Comparison of ENCODE assay signal across 9 mouse cellular contexts in genomic region chr10:93291843-93292242, GRCm38 (mm10). TPM values are rescaled to one million over a fixed set of nuclear protein-coding genes. Genes with fewer than 3 reads are reported as not detected.
DNase-seq lines count a peak whose midpoint lies in the region; ATAC-seq and TF ChIP-seq lines count a peak whose summit lies in the region.
"Had no signal": no experiment of that assay in that cellular context is flagged by ENCODE, and none has a peak within 500 bp of the region (broad histone marks: within the 10 kb centered on the region; RNA-seq: fewer than 3 reads in every experiment).

No protein-coding gene starts in this region.

- ATAC-seq in kidney, embryonic 14.5 days (ENCODE audit: low FRiP score, low TSS enrichment): no peak
- 0 out of 2 replicates have a peak, but pooled peaks have one; percentile 4 for ATAC-seq in midbrain, embryonic 15.5 days (replicated peaks)

- H3K9me3 ChIP-seq in kidney, embryonic 14.5 days (ENCODE audit: control insufficient read depth, low read length): no peaks in the 10 kb centered on the region
- H3K9me3 ChIP-seq in midbrain, embryonic 15.5 days: no peaks in the 10 kb centered on the region
- H3K9me3 ChIP-seq: stomach, embryonic 15.5 days had no signal

- peak; percentile 69; the same call in 1 of the 2 replicates for TF ChIP-seq CTCF in spleen, adult 2 months (IDR thresholded peaks at IDR 0.05; ENCODE audit: extremely low read depth, insufficient read depth, insufficient read length, insufficient replicate concordance)

- WGBS in kidney, embryonic 14.5 days: 7% methylated on average over 6 of the region's 6 CpGs
- WGBS in midbrain, embryonic 15.5 days: 3% methylated on average over 6 of the region's 6 CpGs
- WGBS in spleen, adult 2 months: 38% methylated on average over 6 of the region's 6 CpGs

- peak; percentile 76 for DNase-seq in kidney, adult 11 months
- DNase-seq in c-Kit-positive CD71-positive TER-119-positive erythroid progenitor cells, embryonic 14.5 days (ENCODE audit: low spot score): peak; percentile 66
- DNase-seq in forelimb bud, embryonic 11.5 days (ENCODE audit: low read depth, low spot score): peak; percentile 86
- DNase-seq in heart, postnatal 4 days: peak; percentile 92
- DNase-seq in layer of hippocampus, postnatal 25 days (ENCODE audit: extremely low spot score in 1 of 2, low spot score in 1 of 2): peak; percentile 67 to 91
- peak in 1 of 2 experiments; percentile 70 for DNase-seq in spleen, adult 2 months (ENCODE audit: low read depth in 1 of 2, low spot score in 2 of 2)

- no peak overlapping the region for H3K4me3 ChIP-seq in kidney, embryonic 14.5 days (ENCODE audit: low read length)
- no peak overlapping the region for H3K4me3 ChIP-seq in midbrain, embryonic 15.5 days
- no peak overlapping the region for H3K4me3 ChIP-seq in spleen, adult 2 months (ENCODE audit: extremely low read depth, insufficient read depth, insufficient read length)
- H3K4me3 ChIP-seq: stomach, embryonic 15.5 days had no signal

- no peak overlapping the region for H3K9ac ChIP-seq in kidney, embryonic 14.5 days (ENCODE audit: low read depth, low read length)
- H3K9ac ChIP-seq in midbrain, embryonic 15.5 days: no peak overlapping the region
- H3K9ac ChIP-seq: stomach, embryonic 15.5 days had no signal

- H3K4me2 ChIP-seq in kidney, embryonic 14.5 days (replicated peaks; ENCODE audit: low read depth, low read length): no peak overlapping the region
- H3K4me2 ChIP-seq in midbrain, embryonic 15.5 days: no peak overlapping the region
- H3K4me2 ChIP-seq: stomach, embryonic 15.5 days had no signal

- TF ChIP-seq POLR2A in spleen, adult 2 months (IDR thresholded peaks at IDR 0.05; ENCODE audit: low read depth, low read length): no peak

- H3K27ac ChIP-seq in kidney, embryonic 14.5 days (ENCODE audit: low read depth, low read length): no peak overlapping the region; the same call in 1 of the 2 replicates
- H3K27ac ChIP-seq in midbrain, embryonic 15.5 days: no peak overlapping the region
- H3K27ac ChIP-seq in spleen, adult 2 months (ENCODE audit: insufficient read depth, low read length): no peak overlapping the region
- H3K27ac ChIP-seq: stomach, embryonic 15.5 days had no signal

- no peaks in the 10 kb centered on the region for H3K27me3 ChIP-seq in kidney, embryonic 14.5 days (ENCODE audit: control insufficient read depth, insufficient read depth, low read length)
- no peaks in the 10 kb centered on the region for H3K27me3 ChIP-seq in midbrain, embryonic 15.5 days (replicated peaks)
- no peaks in the 10 kb centered on the region for H3K27me3 ChIP-seq in spleen, adult 2 months (ENCODE audit: control insufficient read depth, insufficient read depth, low read length)
- H3K27me3 ChIP-seq: stomach, embryonic 15.5 days had no signal

- no peaks in the 10 kb centered on the region; the same call in 1 of the 2 replicates for H3K36me3 ChIP-seq in kidney, embryonic 14.5 days (ENCODE audit: control insufficient read depth, insufficient read depth, low read length)
- H3K36me3 ChIP-seq in midbrain, embryonic 15.5 days (replicated peaks): no peaks in the 10 kb centered on the region
- H3K36me3 ChIP-seq in spleen, adult 2 months (ENCODE audit: control insufficient read depth, insufficient read depth, low read length): no peaks in the 10 kb centered on the region
- H3K36me3 ChIP-seq: stomach, embryonic 15.5 days had no signal

- peaks cover 31% of the 10 kb centered on the region for H3K4me1 ChIP-seq in kidney, embryonic 14.5 days (ENCODE audit: control insufficient read depth, insufficient read depth, low read length)
- 0 out of 2 replicates have a peak, but pooled peaks cover 11% of the 10 kb centered on the region for H3K4me1 ChIP-seq in midbrain, embryonic 15.5 days
- H3K4me1 ChIP-seq in spleen, adult 2 months (ENCODE audit: control insufficient read depth, insufficient read depth, insufficient read length): peaks cover 8% of the 10 kb centered on the region; the same call in 1 of the 2 replicates

RNA-seq across cellular contexts. Expression of gene Elk3, which starts 19.1 kb away (rescaled TPM):
- polyA plus RNA-seq in kidney, embryonic 14.5 days (2014; fragmentation: Nextera tagmentation; extraction: Ambion mirVana): 43.4 and 49.1 TPM in 2 replicates
- 100 to 1,000 TPM; 102 to 103 TPM for total RNA-seq in heart, postnatal 4 days (2021)
- 1 to 10 TPM; 7.6 to 8.5 TPM for total RNA-seq in layer of hippocampus, postnatal 25 days (2021)
- polyA plus RNA-seq in midbrain, embryonic 15.5 days (2015; fragmentation: Nextera tagmentation; extraction: Ambion mirVana): 7.5 and 7.9 TPM in 2 replicates
- 37.4 and 48.6 TPM in 2 replicates for polyA plus RNA-seq in spleen, adult 2 months (2012; rRNA removed)
